Mouse (Mus musculus): ENCODE data around the gene Pde9a. TPM values are rescaled to one million over a fixed set of nuclear protein-coding genes. Genes with fewer than 3 reads are reported as not detected.

The Pde9a gene
- polyA plus RNA-seq, 1 experiment from 2014 or later = 55.6 TPM

DNA sequence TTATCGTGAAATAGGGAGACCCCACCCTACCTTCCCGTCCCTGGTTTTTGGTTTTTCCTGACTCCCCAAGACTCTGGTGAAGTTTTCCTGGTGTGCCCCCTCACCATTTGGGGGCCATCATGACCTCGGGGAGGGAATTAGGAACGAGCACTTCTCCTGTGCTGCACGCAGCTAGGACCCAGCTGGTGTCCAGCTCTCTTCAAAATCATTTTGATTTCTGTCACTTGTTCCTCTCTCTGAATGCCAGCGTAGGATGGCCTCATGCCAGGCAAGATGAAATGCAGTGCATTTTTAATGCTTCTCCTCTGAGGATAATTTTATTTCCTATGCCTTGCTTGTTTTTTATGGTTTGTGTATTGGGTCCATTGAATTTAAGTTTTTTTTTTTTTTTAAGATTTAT is 135.9 kb downstream of the Pde9a start:
- H3K27me3 ChIP-seq (replicated peaks; ENCODE audit: control insufficient read depth, insufficient read depth, low read length) = no peaks in the 10 kb centered on the region; the same call in 1 of the 2 replicates
- H3K9ac ChIP-seq (replicated peaks; ENCODE audit: low read depth, low read length) = no peak overlapping the region
- H3K36me3 ChIP-seq (ENCODE audit: control insufficient read depth, insufficient read depth) = peaks cover 4% of the 10 kb centered on the region; the same call in 1 of the 2 replicates
- ATAC-seq = no peak
- peaks cover 18% of the 10 kb centered on the region for H3K4me1 ChIP-seq (replicated peaks; ENCODE audit: control insufficient read depth, insufficient read depth, low read length)
- no peak overlapping the region for H3K4me3 ChIP-seq (replicated peaks; ENCODE audit: low read length)
- no peak overlapping the region for H3K4me2 ChIP-seq (ENCODE audit: low read length)
- WGBS = 68% methylated on average over 6 of the region's 6 CpGs
- H3K27ac ChIP-seq (ENCODE audit: low read length) = peak overlapping the region; percentile 56
- no peaks in the 10 kb centered on the region for H3K9me3 ChIP-seq (ENCODE audit: control insufficient read depth, low read length)

DNA sequence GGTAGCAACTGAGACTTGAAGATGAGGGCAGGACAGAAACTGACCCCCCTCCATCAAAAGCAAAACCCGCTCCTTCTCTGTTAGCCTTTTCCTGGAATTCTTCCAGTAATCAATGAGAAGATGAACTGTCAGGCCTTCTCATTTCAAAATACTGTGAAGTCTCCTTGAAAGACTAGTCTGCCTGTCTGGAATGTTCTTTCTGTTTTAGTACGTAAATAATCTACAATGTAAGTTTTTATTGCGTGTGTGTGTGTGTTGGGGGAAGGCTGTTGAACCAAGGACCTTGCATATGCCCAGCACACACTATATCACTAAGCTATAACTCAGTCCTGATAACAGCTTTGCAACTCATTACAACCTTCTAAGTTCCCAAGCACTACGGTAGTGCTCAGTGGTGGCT is 139.1 kb downstream of the Pde9a start:
- Histone ChIP-seq H3K27ac (ENCODE audit: low read length) (no peak overlapping the region), H3K4me3 (replicated peaks; ENCODE audit: low read length) (no peak overlapping the region), H3K9me3 (ENCODE audit: control insufficient read depth, low read length) (no peaks in the 10 kb centered on the region), H3K4me2 (ENCODE audit: low read length) (no peak overlapping the region), H3K36me3 (ENCODE audit: control insufficient read depth, insufficient read depth) (peaks cover 15% of the 10 kb centered on the region), H3K9ac (replicated peaks; ENCODE audit: low read depth, low read length) (no peak overlapping the region), H3K4me1 (replicated peaks; ENCODE audit: control insufficient read depth, insufficient read depth, low read length) (peaks cover 18% of the 10 kb centered on the region), H3K27me3 (replicated peaks; ENCODE audit: control insufficient read depth, insufficient read depth, low read length) (no peaks in the 10 kb centered on the region)
- 96% methylated on average over 4 of the region's 4 CpGs for WGBS
- ATAC-seq = no peak

- Histone ChIP-seq H3K4me1 (replicated peaks; ENCODE audit: control insufficient read depth, insufficient read depth, low read length) (peaks cover 11% of the 10 kb centered on the region), H3K4me2 (ENCODE audit: low read length) (no peak overlapping the region), H3K9me3 (ENCODE audit: control insufficient read depth, low read length) (no peaks in the 10 kb centered on the region), H3K4me3 (replicated peaks; ENCODE audit: low read length) (no peak overlapping the region), H3K9ac (replicated peaks; ENCODE audit: low read depth, low read length) (no peak overlapping the region), H3K36me3 (ENCODE audit: control insufficient read depth, insufficient read depth) (peaks cover 15% of the 10 kb centered on the region), H3K27me3 (replicated peaks; ENCODE audit: control insufficient read depth, insufficient read depth, low read length) (no peaks in the 10 kb centered on the region), H3K27ac (ENCODE audit: low read length) (no peak overlapping the region)
- WGBS = 98% methylated on average over 3 of the region's 3 CpGs
- no peak for ATAC-seq
Observed at GRCm38 (mm10) chr17:31525816-31526215, 139.8 kb downstream of the Pde9a start.

Other genes starting within 250 kb of the Pde9a start
- not detected in 2 replicates for gene Tff2, start 241.9 kb upstream of the Pde9a start, polyA plus RNA-seq (2015; fragmentation: Nextera tagmentation; extraction: Ambion mirVana)
- gene Tff1, start 220.9 kb upstream of the Pde9a start, polyA plus RNA-seq (2015; fragmentation: Nextera tagmentation; extraction: Ambion mirVana) = not detected in 2 replicates
- gene Tmprss3, start 187.2 kb upstream of the Pde9a start, polyA plus RNA-seq (2015; fragmentation: Nextera tagmentation; extraction: Ambion mirVana) = not detected in 2 replicates
- gene Ubash3a, start 178.3 kb upstream of the Pde9a start, polyA plus RNA-seq (2015; fragmentation: Nextera tagmentation; extraction: Ambion mirVana) = not detected in 2 replicates
- 3.7 and 4.5 TPM in 2 replicates for gene Rsph1, start 108.8 kb upstream of the Pde9a start, polyA plus RNA-seq (2015; fragmentation: Nextera tagmentation; extraction: Ambion mirVana)
- gene Slc37a1, start 99.4 kb upstream of the Pde9a start, polyA plus RNA-seq (2015; fragmentation: Nextera tagmentation; extraction: Ambion mirVana) = 9.9 and 14.2 TPM in 2 replicates
- 39.4 and 43.8 TPM in 2 replicates for gene Wdr4, start 133.8 kb downstream of the Pde9a start, polyA plus RNA-seq (2015; fragmentation: Nextera tagmentation; extraction: Ambion mirVana)
- gene Ndufv3, start 133.9 kb downstream of the Pde9a start, polyA plus RNA-seq (2015; fragmentation: Nextera tagmentation; extraction: Ambion mirVana) = 294 and 316 TPM in 2 replicates
- gene Pknox1, start 178.5 kb downstream of the Pde9a start, polyA plus RNA-seq (2015; fragmentation: Nextera tagmentation; extraction: Ambion mirVana) = 32.2 and 36.0 TPM in 2 replicates

Data from forebrain, embryonic 16.5 days (tissue).